ENCODE assay signal across 7 mouse cellular contexts in genomic region chr5:148608178-148608577, GRCm38 (mm10). TPM values are rescaled to one million over a fixed set of nuclear protein-coding genes. Genes with fewer than 3 reads are reported as not detected.
DNase-seq lines count a peak whose midpoint lies in the region; ATAC-seq lines count a peak whose summit lies in the region.

No protein-coding gene starts in this region.

- H3K9ac ChIP-seq in stomach, embryonic 14.5 days (replicated peaks; ENCODE audit: low read depth, low read length): no peak overlapping the region

- no peak overlapping the region; the same call in 1 of the 2 replicates for H3K27ac ChIP-seq in stomach, embryonic 14.5 days (ENCODE audit: low read length)

- H3K36me3 ChIP-seq in stomach, embryonic 14.5 days (ENCODE audit: control insufficient read depth, insufficient read depth, low read length): no peaks in the 10 kb centered on the region

- DNase-seq in ES-CJ7 (ENCODE audit: low read depth, low spot score) (peak; percentile 45), R1 (ENCODE audit: low read depth, low spot score) (peak; percentile 73)
- peak; percentile 83 for DNase-seq in heart, adult 8-10 months (ENCODE audit: low spot score)
- peak; percentile 80 for DNase-seq in kidney, postnatal 10 days
- no peak for DNase-seq in layer of hippocampus, postnatal 36 days

- H3K4me2 ChIP-seq in stomach, embryonic 14.5 days (replicated peaks; ENCODE audit: low read depth, low read length): no peak overlapping the region

- ATAC-seq in stomach, embryonic 14.5 days (ENCODE audit: insufficient number of reproducible peaks, insufficient read depth, low FRiP score, low read depth): peak; percentile 85; the same call in 1 of the 2 replicates
- no peak for ATAC-seq in frontal cortex, adult (ENCODE audit: low TSS enrichment)

- H3K4me3 ChIP-seq in stomach, embryonic 14.5 days (ENCODE audit: low read depth, low read length): no peak overlapping the region

- H3K27me3 ChIP-seq in stomach, embryonic 14.5 days (ENCODE audit: control insufficient read depth, insufficient read depth, low read length): no peaks in the 10 kb centered on the region

- H3K9me3 ChIP-seq in stomach, embryonic 14.5 days (ENCODE audit: control insufficient read depth, low read depth, low read length): no peaks in the 10 kb centered on the region

- peaks cover 18% of the 10 kb centered on the region for H3K4me1 ChIP-seq in stomach, embryonic 14.5 days (ENCODE audit: control insufficient read depth, insufficient read depth, low read length)

- 9% methylated on average over 9 of the region's 9 CpGs for WGBS in stomach, embryonic 14.5 days

RNA-seq across cellular contexts. Expression of gene Ubl3, which starts 55.6 kb away (rescaled TPM):
- 10 to 100 TPM; 86.1 to 99.8 (median 92.6) TPM for total RNA-seq in heart, adult 8-10 months (2022)
- polyA plus RNA-seq in stomach, embryonic 14.5 days (2014; fragmentation: Nextera tagmentation; extraction: Ambion mirVana): 69.5 and 76.3 TPM in 2 replicates
- 100 to 1,000 TPM; 222 to 250 TPM for total RNA-seq in layer of hippocampus, postnatal 36 days (2021)

Comparison
In these comparisons a context has a peak if more than half of its experiments do, and no peak if none do; other contexts are left out.
1. DNase-seq: peak in ES-CJ7 (single experiment), R1 (single experiment), heart, adult 8-10 months (single experiment) and kidney, postnatal 10 days (single experiment); none in layer of hippocampus, postnatal 36 days (0 of 2).